Mouse (Mus musculus) spleen, adult 2 months (tissue): Measurements from ENCODE around the gene Cd274.

Experiments used
- CTCF ChIP-seq: fragments of 200-500 bp; IDR thresholded peaks from 2 replicates; pipeline ENCODE4 v1.5.1; 2011; ENCODE audit warnings: mild to moderate bottlenecking, inconsistent platforms; ENCODE audit not compliant: insufficient read depth, insufficient read length, insufficient replicate concordance; ENCODE audit errors: extremely low read depth
- POLR2A ChIP-seq: fragments of 200-500 bp; IDR thresholded peaks from 2 replicates; pipeline ENCODE4 v1.6.1; 2011; ENCODE audit warnings: low read depth, low read length, inconsistent platforms

DNA sequence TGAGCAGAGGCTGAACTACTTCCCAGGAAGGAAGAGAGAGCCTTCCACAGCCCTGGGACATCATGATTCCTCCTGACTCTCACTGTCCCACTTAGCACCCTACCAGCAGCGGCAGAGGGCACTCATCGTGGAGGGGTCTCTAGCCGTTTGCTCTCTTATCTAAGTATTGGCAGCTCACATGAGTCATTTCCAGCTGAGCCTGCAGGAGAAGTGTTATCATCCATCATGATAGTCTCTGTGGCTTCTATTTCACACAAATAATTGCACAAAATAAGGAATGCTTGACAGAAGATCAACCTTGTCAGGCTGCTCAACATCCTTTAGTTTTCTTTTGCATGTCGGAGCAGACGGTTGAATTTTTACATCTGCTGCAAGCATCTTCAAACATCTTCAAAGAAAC lies 7.0 kb upstream of the Cd274 start:
- TF ChIP-seq CTCF, result no peak
- no peak for TF ChIP-seq POLR2A
